Mouse (Mus musculus): ENCODE data around the gene Map2k7. TPM values are rescaled to one million over a fixed set of nuclear protein-coding genes. Genes with fewer than 3 reads are reported as not detected.

Gene Map2k7
- polyA plus RNA-seq, 1 experiment from 2014 or later: 30.6 TPM

DNA sequence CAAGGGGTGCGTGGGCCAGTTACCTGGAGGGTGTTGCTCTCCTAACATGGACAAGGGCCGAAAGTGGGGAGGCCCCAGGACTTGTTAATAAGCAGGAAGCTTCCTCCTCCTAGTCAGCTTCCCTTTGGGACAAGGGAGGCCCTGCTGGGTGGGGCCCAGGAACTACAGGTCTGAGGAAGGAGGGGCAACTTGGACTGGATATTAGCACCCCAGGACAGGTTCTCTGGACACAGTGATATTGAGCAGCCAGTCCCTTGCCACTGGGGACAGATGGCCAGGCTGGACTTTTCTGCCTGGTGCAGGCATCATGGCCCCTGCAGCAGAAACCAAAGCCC is 31.6 kb upstream of the Map2k7 start:
- Histone ChIP-seq H3K4me3 (ENCODE audit: low read length) (no peak overlapping the region), H3K36me3 (ENCODE audit: insufficient read depth, low read length) (peaks cover 14% of the 10 kb centered on the region; the same call in 1 of the 2 replicates), H3K4me1 (ENCODE audit: insufficient read depth, low read length) (peaks cover 11% of the 10 kb centered on the region; the same call in 1 of the 2 replicates), H3K27me3 (ENCODE audit: insufficient read depth, low read length) (peaks cover 14% of the 10 kb centered on the region), H3K27ac (ENCODE audit: low read length) (no peak overlapping the region), H3K4me2 (replicated peaks; ENCODE audit: low read depth, low read length) (no peak overlapping the region), H3K9ac (replicated peaks; ENCODE audit: low read length) (peak overlapping the region; percentile 23; the same call in 1 of the 2 replicates), H3K9me3 (ENCODE audit: low read length) (peaks cover 6% of the 10 kb centered on the region; the same call in 1 of the 2 replicates)
- no peak for ATAC-seq (ENCODE audit: low FRiP score, low TSS enrichment)
- 54% methylated on average over 2 of the region's 2 CpGs for WGBS

- Histone ChIP-seq H3K27ac (ENCODE audit: low read length) (no peak overlapping the region), H3K9ac (replicated peaks; ENCODE audit: low read length) (no peak overlapping the region), H3K27me3 (ENCODE audit: insufficient read depth, low read length) (peaks cover 18% of the 10 kb centered on the region), H3K36me3 (ENCODE audit: insufficient read depth, low read length) (peaks cover 14% of the 10 kb centered on the region; the same call in 1 of the 2 replicates), H3K4me1 (ENCODE audit: insufficient read depth, low read length) (peaks cover 35% of the 10 kb centered on the region), H3K4me2 (replicated peaks; ENCODE audit: low read depth, low read length) (no peak overlapping the region), H3K4me3 (ENCODE audit: low read length) (no peak overlapping the region), H3K9me3 (ENCODE audit: low read length) (peaks cover 6% of the 10 kb centered on the region; the same call in 1 of the 2 replicates)
- no peak for ATAC-seq (ENCODE audit: low FRiP score, low TSS enrichment)
- WGBS: 82% methylated on average over 6 of the region's 6 CpGs
Observed at GRCm38 (mm10) chr8:4211097-4211496, 27.4 kb upstream of the Map2k7 start.

DNA sequence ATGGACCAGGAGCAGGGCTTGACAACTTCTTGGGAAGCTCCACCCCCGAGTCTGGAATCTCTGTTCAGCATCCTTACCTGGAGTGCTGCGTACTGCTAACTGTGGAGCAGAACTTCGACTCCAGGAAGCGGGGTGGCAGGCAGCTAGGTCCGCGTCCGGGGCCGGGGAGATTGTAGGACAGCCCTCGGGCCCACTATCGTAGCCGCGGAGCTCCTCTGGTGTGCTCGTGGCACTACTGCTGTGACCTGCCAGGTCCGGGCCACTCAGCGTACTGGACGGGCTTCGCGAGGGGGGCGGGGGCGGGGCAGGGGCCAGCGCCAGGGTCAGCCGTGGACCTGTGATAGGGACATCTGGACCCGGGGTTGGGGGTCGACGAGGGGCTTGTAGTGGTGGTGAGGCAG is 25.7 kb upstream of the Map2k7 start:
- Histone ChIP-seq H3K9me3 (ENCODE audit: low read length) (peaks cover 6% of the 10 kb centered on the region; the same call in 1 of the 2 replicates), H3K4me3 (ENCODE audit: low read length) (peak overlapping the region; percentile 49), H3K36me3 (ENCODE audit: insufficient read depth, low read length) (peaks cover 14% of the 10 kb centered on the region; the same call in 1 of the 2 replicates), H3K4me1 (ENCODE audit: insufficient read depth, low read length) (peaks cover 30% of the 10 kb centered on the region), H3K4me2 (replicated peaks; ENCODE audit: low read depth, low read length) (peak overlapping the region; percentile 83), H3K9ac (replicated peaks; ENCODE audit: low read length) (peak overlapping the region; percentile 62), H3K27me3 (ENCODE audit: insufficient read depth, low read length) (peaks cover 34% of the 10 kb centered on the region), H3K27ac (ENCODE audit: low read length) (no peak overlapping the region)
- ATAC-seq (ENCODE audit: low FRiP score, low TSS enrichment): peak; percentile 18
- under 1% methylated on average over 24 of the region's 25 CpGs for WGBS

DNA sequence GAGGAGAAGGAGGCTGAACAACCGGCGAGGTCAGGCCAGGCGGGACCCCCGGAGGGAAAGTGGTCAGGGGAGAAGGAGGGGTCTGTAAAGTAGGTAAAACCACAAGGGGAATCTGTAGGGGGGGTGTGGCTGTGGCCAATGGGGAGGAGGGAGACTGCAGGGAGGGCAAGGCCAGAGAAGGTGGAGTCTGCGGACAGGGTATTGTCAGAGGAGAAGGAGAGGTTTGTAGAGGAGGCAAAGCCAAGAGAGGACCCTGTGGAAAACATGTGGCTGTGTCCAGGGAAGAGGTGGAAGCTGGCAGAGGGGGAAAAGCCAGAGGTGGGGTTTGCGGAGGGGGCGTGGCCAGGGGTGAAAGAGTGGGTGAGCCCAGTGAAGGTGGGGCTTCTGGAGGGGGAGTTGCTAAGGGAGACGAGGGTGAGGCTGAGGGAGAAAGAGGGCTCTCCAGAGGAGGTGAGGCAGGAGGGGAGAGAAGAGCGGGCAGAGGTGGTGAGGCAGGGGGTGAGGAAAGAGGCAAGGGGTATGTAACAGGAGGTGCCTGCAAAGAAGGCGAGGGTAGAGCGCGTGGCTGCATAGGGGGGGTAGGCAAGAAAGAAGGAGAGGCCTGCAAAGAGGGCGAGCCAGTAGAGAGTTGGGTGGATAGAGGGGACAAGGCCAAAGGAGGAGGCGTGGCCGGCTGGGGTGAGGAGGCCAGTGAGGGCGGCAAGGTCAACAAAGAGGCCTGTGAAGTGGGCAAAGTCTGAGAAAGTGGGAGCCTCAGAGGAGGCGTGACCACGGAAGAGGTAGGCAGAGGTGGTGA is 25.1 kb upstream of the Map2k7 start:
- Histone ChIP-seq H3K9me3 (ENCODE audit: low read length) (peaks cover 6% of the 10 kb centered on the region; the same call in 1 of the 2 replicates), H3K27ac (ENCODE audit: low read length) (peak overlapping the region; percentile 65), H3K36me3 (ENCODE audit: insufficient read depth, low read length) (peaks cover 14% of the 10 kb centered on the region; the same call in 1 of the 2 replicates), H3K27me3 (ENCODE audit: insufficient read depth, low read length) (peaks cover 39% of the 10 kb centered on the region), H3K4me3 (ENCODE audit: low read length) (peak overlapping the region; percentile 49), H3K9ac (replicated peaks; ENCODE audit: low read length) (peak overlapping the region; percentile 62), H3K4me2 (replicated peaks; ENCODE audit: low read depth, low read length) (peak overlapping the region; percentile 83), H3K4me1 (ENCODE audit: insufficient read depth, low read length) (peaks cover 30% of the 10 kb centered on the region)
- peak; percentile 63 for ATAC-seq (ENCODE audit: low FRiP score, low TSS enrichment)
- 2% methylated on average over 18 of the region's 18 CpGs for WGBS

GRCm38 (mm10) chr8:4214006-4214980 is 24.2 kb upstream of the Map2k7 start:
- H3K4me3 ChIP-seq (ENCODE audit: low read length): peak overlapping the region; percentile 49
- ATAC-seq (ENCODE audit: low FRiP score, low TSS enrichment): peak; percentile 53
- peak overlapping the region; percentile 65 for H3K27ac ChIP-seq (ENCODE audit: low read length)
- H3K36me3 ChIP-seq (ENCODE audit: insufficient read depth, low read length): peaks cover 11% of the 10 kb centered on the region; the same call in 1 of the 2 replicates
- 11% methylated on average over 33 of the region's 33 CpGs for WGBS
- H3K4me2 ChIP-seq (replicated peaks; ENCODE audit: low read depth, low read length): peak overlapping the region; percentile 83
- peaks cover 39% of the 10 kb centered on the region for H3K27me3 ChIP-seq (ENCODE audit: insufficient read depth, low read length)
- H3K4me1 ChIP-seq (ENCODE audit: insufficient read depth, low read length): peaks cover 30% of the 10 kb centered on the region
- H3K9me3 ChIP-seq (ENCODE audit: low read length): peaks cover 3% of the 10 kb centered on the region; the same call in 1 of the 2 replicates
- peak overlapping the region; percentile 62 for H3K9ac ChIP-seq (replicated peaks; ENCODE audit: low read length)

DNA sequence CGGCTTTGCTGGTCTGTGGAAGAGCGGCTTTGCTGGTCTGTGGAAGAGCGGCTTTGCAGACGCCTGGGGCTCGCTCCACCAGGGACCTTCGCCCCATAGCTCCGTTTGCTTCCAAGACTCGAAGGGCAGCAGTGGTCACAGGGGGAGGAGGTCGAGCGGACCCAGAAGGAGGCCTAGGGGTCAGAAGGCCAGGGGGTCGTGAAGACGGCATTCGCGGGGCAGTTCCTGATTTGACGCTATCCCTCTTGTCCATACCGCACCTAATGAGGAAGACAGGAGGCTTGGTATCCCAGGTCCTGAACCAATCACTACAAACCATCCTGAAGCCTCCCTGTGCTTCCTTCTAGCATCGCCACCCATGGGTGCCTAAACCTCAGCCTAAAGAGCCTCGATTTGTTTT is 22.2 kb upstream of the Map2k7 start:
- ATAC-seq (ENCODE audit: low FRiP score, low TSS enrichment): no peak
- peaks cover 30% of the 10 kb centered on the region for H3K4me1 ChIP-seq (ENCODE audit: insufficient read depth, low read length)
- no peak overlapping the region for H3K27ac ChIP-seq (ENCODE audit: low read length)
- no peaks in the 10 kb centered on the region for H3K9me3 ChIP-seq (ENCODE audit: low read length)
- 8% methylated on average over 18 of the region's 18 CpGs for WGBS
- H3K9ac ChIP-seq (replicated peaks; ENCODE audit: low read length): peak overlapping the region; percentile 64
- H3K4me2 ChIP-seq (replicated peaks; ENCODE audit: low read depth, low read length): peak overlapping the region; percentile 66
- H3K4me3 ChIP-seq (ENCODE audit: low read length): peak overlapping the region; percentile 46
- H3K36me3 ChIP-seq (ENCODE audit: insufficient read depth, low read length): no peaks in the 10 kb centered on the region
- H3K27me3 ChIP-seq (ENCODE audit: insufficient read depth, low read length): peaks cover 39% of the 10 kb centered on the region

- WGBS: 2% methylated on average over 44 of the region's 44 CpGs
- peaks cover 30% of the 10 kb centered on the region for H3K4me1 ChIP-seq (ENCODE audit: insufficient read depth, low read length)
- ATAC-seq (ENCODE audit: low FRiP score, low TSS enrichment): peak; percentile 60
- H3K4me2 ChIP-seq (replicated peaks; ENCODE audit: low read depth, low read length): peak within 1 kb of the TSS; percentile 66
- no peak within 1 kb of the TSS for H3K27ac ChIP-seq (ENCODE audit: low read length)
- H3K9me3 ChIP-seq (ENCODE audit: low read length): no peaks in the 10 kb centered on the region
- H3K9ac ChIP-seq (replicated peaks; ENCODE audit: low read length): peak within 1 kb of the TSS; percentile 64
- H3K27me3 ChIP-seq (ENCODE audit: insufficient read depth, low read length): peaks cover 39% of the 10 kb centered on the region
- no peaks in the 10 kb centered on the region for H3K36me3 ChIP-seq (ENCODE audit: insufficient read depth, low read length)
- H3K4me3 ChIP-seq (ENCODE audit: low read length): peak within 1 kb of the TSS; percentile 46
Observed at GRCm38 (mm10) chr8:4216791-4217621, 21.5 kb upstream of the Map2k7 start, which contains the start of gene Prr36. Gene Prr36, minus strand, starts transcription at chr8:4217459.

DNA sequence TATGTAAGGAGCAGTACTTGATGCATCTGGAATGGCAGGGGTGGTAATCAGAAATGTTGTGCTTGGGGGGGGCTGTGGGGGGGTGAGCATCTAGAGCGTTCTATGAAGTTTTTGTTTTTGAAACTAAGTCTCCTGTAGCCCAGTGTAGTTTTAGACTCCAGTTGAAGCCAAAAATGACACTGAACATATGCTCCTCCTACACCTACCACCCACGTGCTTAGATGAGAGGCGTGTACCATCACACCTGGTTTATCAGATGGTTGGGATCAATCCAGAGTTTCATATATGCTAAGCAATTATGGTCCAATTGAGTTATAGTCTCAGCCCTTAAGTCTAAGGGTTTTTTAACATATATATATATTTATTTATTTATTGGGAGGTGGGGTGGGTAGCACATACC is 18.9 kb upstream of the Map2k7 start:
- Histone ChIP-seq H3K4me1 (ENCODE audit: insufficient read depth, low read length) (peaks cover 11% of the 10 kb centered on the region; the same call in 1 of the 2 replicates), H3K36me3 (ENCODE audit: insufficient read depth, low read length) (no peaks in the 10 kb centered on the region), H3K27ac (ENCODE audit: low read length) (no peak overlapping the region), H3K4me2 (replicated peaks; ENCODE audit: low read depth, low read length) (no peak overlapping the region), H3K4me3 (ENCODE audit: low read length) (no peak overlapping the region), H3K9me3 (ENCODE audit: low read length) (no peaks in the 10 kb centered on the region), H3K27me3 (ENCODE audit: insufficient read depth, low read length) (peaks cover 35% of the 10 kb centered on the region), H3K9ac (replicated peaks; ENCODE audit: low read length) (no peak overlapping the region)
- ATAC-seq (ENCODE audit: low FRiP score, low TSS enrichment): no peak
- 88% methylated on average over 3 of the region's 3 CpGs for WGBS

- peaks cover 13% of the 10 kb centered on the region for H3K27me3 ChIP-seq (ENCODE audit: insufficient read depth, low read length)
- no peak overlapping the region for H3K4me2 ChIP-seq (replicated peaks; ENCODE audit: low read depth, low read length)
- no peaks in the 10 kb centered on the region for H3K9me3 ChIP-seq (ENCODE audit: low read length)
- no peak overlapping the region for H3K9ac ChIP-seq (replicated peaks; ENCODE audit: low read length)
- H3K4me1 ChIP-seq (ENCODE audit: insufficient read depth, low read length): peaks cover 6% of the 10 kb centered on the region
- H3K27ac ChIP-seq (ENCODE audit: low read length): no peak overlapping the region
- no peak overlapping the region for H3K4me3 ChIP-seq (ENCODE audit: low read length)
- no peak for ATAC-seq (ENCODE audit: low FRiP score, low TSS enrichment)
- no peaks in the 10 kb centered on the region for H3K36me3 ChIP-seq (ENCODE audit: insufficient read depth, low read length)
Observed at GRCm38 (mm10) chr8:4222059-4222458, 16.5 kb upstream of the Map2k7 start.
